Mouse (Mus musculus) urinary bladder, adult 18-20 months (tissue): Measurements from ENCODE around the gene Dgat2.

Source experiments
- DNase-seq, 2 experiments: peaks; one replicate each; pipeline ENCODE4 v3.0.0; 2022; ENCODE audit warnings: low spot score in 2 of 2, mixed read lengths in 2 of 2

Gene Dgat2

GRCm38 (mm10) chr7:99193926-99194325 is 11.4 kb upstream of the Dgat2 start:
- DNase-seq, result no peak

GRCm38 (mm10) chr7:99191411-99191810 is 8.9 kb upstream of the Dgat2 start:
- no peak for DNase-seq

GRCm38 (mm10) chr7:99189885-99190284 is 7.4 kb upstream of the Dgat2 start:
- no peak for DNase-seq

DNA sequence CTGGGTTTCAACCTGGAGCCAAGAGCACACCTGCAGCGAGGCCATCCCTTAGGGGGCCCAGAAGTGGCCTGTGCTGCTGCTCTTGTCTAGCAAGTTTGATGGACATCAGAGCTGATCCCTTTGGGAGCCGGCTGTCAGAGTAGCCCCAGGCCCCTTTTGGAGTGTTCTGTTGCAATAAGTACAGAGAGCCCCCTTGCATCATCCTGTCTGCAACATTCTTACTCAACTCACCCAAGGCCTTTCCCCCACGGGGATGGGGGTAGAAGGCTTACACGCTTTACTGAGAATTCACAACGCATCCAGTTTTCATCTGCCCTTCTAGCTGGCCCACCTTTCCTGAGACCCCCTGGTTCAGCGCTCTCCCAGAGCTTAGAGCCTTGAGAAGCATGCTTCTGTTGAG is 6.1 kb upstream of the Dgat2 start:
- no peak for DNase-seq

DNA sequence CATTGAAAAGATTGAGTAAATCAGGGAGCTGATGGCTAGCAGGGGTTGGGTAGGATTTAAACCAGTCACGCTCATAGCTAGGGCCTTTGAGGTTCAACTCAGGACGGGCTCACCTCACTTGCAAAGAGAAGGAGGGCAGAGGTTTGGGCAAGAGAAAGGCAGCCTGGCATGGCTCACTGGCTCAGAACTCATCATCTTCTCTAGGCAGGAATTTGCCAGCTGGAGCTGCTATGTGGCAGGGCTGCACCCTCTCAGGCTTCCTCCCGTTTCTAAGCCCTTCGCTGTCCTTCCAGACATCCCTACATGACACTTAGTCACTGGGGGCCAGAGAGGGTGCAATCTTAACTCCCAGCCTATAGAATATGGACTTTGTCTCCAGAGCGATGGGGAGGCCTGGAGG is 4.9 kb upstream of the Dgat2 start:
- no peak for DNase-seq

DNA sequence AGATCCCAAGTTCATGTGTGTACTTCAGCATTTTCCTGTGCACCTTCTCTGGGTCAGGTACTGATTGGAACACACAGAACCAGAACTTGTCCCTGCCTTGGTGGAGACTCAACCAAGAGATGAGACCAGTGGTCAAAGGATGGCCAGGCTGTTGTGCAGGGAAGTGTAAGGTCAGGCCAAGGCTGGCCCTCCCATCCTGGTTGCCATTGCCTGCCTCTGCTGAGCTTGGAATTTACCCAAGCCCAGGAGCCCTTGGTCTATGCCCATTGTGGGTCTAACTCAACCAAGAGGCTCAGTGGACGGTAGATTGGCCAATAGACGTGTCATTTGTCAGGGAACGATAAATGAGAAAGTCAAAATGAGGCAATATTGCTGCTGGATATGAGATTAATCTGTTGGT is 2.9 kb upstream of the Dgat2 start:
- no peak for DNase-seq

- no peak for DNase-seq
These were observed 1.2 kb upstream of the Dgat2 start for GRCm38 (mm10) chr7:99183751-99184150.

GRCm38 (mm10) chr7:99181619-99182431 is 694 bp downstream of the Dgat2 start:
- peak in 1 of 2 experiments; percentile 38 for DNase-seq

DNA sequence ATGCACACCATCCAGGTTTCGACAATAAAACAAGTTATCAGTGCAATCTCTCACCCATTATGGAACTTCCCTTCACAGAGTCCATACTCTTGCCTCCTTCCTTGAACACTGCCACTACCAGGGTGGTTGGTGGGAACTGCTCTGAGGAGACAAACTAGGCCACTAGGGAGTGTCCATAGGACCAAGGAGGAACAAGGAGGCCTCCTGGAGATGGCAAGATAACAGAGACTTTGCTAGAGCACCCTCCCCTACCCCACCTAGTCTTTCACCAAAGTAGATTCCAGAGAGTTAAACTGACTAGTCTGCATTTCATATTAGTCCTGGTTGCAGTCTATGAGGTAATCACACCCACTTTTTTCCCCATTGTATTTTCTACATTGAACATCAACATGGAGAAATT is 2.4 kb downstream of the Dgat2 start:
- no peak for DNase-seq

DNA sequence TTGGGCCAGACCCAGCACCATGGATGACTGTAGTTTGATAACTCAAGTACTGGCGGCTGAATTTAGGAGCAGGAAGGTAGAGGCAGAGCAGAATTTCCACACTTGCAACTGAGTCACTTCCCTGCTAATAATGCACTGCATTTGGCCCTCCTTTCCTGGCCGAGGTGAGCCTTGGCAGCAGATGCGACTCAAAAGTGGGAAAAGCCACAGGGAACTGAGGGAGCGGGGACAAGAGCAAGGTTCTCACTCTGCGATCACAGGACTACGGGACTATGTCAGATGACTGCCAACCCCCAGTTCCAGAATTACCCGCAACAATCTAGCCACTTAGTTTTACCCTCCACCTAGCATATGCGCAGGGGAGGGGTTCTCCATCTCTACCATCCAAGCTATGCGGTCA is 3.2 kb downstream of the Dgat2 start:
- no peak for DNase-seq

- no peak for DNase-seq
These were observed 5.1 kb downstream of the Dgat2 start for GRCm38 (mm10) chr7:99177386-99177785.

DNA sequence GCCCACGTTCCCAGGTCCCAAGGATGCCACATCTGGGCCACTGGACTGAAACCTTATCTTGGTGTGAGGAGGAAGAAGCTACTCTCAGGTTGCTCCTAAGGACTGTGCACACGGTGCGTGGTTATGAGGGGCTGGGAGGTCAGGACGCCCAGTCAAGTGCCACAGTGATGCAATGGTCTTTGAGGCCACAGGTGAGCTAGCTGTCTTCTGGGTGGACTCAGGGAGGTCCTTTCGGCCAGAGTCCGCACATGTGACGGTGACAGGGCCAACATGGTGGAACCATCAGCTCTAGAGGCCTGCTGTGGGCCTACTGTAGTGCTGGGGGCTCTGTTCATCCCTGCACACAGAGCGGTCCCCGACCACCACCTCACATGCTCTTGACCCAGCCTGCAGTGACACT is 6.9 kb downstream of the Dgat2 start:
- no peak for DNase-seq

DNA sequence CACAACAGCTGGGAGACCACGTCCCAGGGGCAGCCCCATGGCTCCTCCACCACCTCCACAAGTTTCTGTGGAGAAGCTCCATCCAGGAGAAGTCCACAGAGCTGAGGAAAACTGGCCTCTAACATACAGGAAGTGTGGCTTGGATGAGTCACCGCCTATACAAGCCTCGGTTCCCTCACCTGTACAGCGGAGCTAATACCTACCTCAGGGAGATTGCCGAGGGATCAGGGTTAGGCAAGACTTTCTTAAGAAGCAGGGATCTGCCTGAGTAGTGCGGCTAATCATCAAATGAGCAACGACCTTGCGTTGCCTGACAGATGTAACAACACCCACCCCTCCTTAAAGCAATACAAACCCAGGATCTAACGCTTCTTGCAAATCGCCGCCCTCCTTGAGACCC is 7.4 kb downstream of the Dgat2 start:
- DNase-seq, result no peak

DNA sequence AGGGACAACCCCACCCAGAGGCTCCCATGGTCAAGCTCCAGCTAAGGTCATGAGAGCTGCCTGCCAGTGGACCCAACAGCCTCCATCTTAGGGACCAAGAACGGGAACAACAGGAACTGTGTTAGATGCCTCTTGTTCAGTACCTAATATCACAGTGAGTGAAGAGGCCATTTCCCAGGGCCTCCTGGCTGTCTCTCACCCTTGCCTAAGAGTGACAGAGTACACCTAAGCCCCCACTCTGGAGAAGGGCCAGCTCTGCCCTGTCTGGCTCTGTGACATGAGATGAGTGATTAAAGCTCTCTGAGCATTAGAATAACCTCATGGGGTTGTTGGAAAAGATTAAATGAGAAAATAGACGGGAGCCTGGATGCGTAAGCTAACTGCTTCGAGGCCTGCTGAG is 8.5 kb downstream of the Dgat2 start:
- no peak for DNase-seq

DNA sequence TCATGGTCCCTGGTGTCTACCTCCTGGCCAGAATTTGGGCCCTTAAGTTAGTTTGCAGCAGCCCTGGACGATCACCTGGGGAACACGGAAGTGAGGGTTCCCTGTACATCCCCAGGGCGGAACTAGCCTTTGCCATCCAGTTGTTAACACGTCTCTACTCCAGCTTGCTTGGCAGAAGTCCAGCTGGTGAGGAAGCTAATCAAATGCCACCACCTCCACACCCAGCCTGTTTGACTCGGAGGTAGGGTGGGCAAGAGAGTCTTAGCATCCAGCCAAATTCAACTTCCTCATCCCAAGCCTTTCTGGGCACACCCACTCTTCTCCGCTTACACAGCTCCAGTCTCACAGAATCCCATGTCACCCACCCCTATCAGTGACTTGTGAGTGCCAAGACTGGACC is 9.6 kb downstream of the Dgat2 start:
- no peak for DNase-seq

DNA sequence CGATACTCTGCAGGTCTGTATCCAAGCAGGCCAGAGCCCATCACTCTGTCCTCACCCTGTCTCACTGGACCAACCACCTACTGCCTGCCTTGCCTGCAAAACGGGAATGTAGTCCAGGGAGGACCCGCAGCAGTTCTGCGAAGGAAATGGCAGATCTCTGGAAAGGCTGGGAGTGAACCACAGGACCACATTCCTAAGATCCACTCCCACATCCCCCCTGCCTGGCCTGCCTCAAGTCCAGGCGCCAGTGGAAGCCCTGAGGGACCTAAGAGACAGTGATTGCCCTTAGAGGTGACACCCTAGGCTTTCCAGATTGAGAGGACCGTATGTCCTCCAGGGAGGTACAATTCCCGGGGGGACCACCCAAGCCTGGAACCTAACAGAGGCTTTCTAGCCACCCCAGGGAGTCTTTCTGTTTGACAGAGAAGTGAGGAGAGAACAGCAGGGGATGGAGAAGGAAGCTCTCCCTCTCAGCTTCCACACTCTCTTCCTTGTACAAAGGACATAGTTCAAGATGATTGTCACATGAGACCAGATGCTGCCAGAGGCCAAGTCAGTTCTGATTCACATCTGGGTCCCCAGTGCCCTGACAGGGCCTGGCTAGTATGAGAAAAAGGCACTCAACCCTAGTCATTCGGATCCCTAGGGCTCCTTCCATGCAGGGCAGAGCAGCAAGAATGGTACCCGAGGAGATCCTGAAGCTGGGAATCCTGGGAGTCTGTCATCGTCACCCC is 10.6 kb downstream of the Dgat2 start:
- no peak for DNase-seq

- no peak for DNase-seq
These were observed 12.0 kb downstream of the Dgat2 start for GRCm38 (mm10) chr7:99170519-99170918.

GRCm38 (mm10) chr7:99169717-99170403 is 12.7 kb downstream of the Dgat2 start:
- no peak for DNase-seq

DNA sequence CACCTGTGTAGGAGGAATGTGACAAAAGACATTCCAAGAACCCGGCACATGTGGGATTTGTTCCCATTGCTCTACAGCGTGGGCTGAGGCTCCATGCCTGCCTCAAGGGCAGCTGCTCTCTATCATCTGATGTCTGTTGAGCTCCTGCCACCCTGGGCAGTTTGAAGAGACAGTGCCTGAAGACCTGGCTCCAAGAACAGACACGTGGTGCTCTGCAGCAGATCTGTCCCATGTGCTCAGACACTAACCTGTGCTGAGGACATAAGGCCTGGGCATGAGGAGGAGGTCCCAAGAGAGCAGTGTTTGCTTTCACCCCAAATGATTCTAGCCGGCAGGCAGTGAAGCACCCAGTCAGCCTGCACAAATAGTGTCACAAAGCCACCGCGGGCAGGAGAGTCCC is 13.8 kb downstream of the Dgat2 start:
- no peak for DNase-seq

DNA sequence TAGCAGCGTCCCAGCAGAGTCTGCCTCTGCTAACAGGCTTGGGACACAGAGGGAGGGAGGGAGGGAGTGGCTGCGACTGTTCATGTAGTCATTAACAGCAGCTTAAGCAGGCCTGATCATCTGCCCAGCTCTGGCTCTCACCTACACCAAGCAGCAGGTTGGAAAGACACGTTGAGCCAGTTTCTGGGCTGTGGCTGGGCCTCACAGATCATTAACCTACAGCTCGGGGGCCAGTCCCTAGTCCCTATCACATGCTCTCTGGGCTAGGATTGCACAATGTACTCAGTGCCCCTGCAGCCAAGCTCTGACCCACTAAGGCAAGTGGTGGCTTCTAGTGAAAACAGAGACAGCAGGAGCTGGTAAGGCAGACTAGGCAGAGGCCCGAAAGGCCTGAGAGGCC is 14.6 kb downstream of the Dgat2 start:
- peak; percentile 33 to 66 for DNase-seq

GRCm38 (mm10) chr7:99166159-99166558 is 16.4 kb downstream of the Dgat2 start:
- DNase-seq, result no peak

GRCm38 (mm10) chr7:99164873-99165410 is 17.6 kb downstream of the Dgat2 start:
- DNase-seq, result no peak
